Mouse (Mus musculus) C2C12 (cell line): ENCODE measurements around the gene Rpusd3.

Source experiments
- CEBPB ChIP-seq: IDR thresholded peaks from one replicate; pipeline ENCODE4 v1.6.1; 2011; ENCODE audit warnings: low read depth, mild to moderate bottlenecking, control low read depth, moderate library complexity
- CTCF ChIP-seq: IDR thresholded peaks from one replicate; pipeline ENCODE4 v1.5.1; 2011; ENCODE audit not compliant: control insufficient read depth, insufficient read depth, insufficient read length
- FOSL1 ChIP-seq: IDR thresholded peaks from one replicate; pipeline ENCODE4 v1.8.0; 2011; ENCODE audit warnings: mild to moderate bottlenecking, low read length; ENCODE audit not compliant: poor library complexity, insufficient read depth, severe bottlenecking
- MAX ChIP-seq: IDR thresholded peaks from one replicate; pipeline ENCODE4 v1.6.1; 2011; ENCODE audit warnings: mild to moderate bottlenecking, control low read depth
- MYOD1 ChIP-seq: IDR thresholded peaks from one replicate; pipeline ENCODE4 v1.6.1; 2011; ENCODE audit warnings: low read depth; ENCODE audit not compliant: control insufficient read depth, insufficient read length
- MYOG ChIP-seq: IDR thresholded peaks from one replicate; pipeline ENCODE4 v1.6.1; 2011; ENCODE audit not compliant: control insufficient read depth, insufficient read length; ENCODE audit errors: extremely low read depth
- USF1 ChIP-seq: IDR thresholded peaks from one replicate; pipeline ENCODE4 v1.6.1; 2011; ENCODE audit warnings: low read depth, mild to moderate bottlenecking, control low read depth, moderate library complexity

- TF ChIP-seq MYOD1 = no peak
- TF ChIP-seq CTCF = no peak
- no peak for TF ChIP-seq CEBPB
- TF ChIP-seq MYOG = no peak
- TF ChIP-seq FOSL1 = no peak
- no peak for TF ChIP-seq MAX
- TF ChIP-seq USF1 = no peak
These were observed 9.1 kb downstream of the Rpusd3 start for GRCm38 (mm10) chr6:113410001-113410400.
